Mouse (Mus musculus) stomach, embryonic 15.5 days (tissue): ENCODE data around the gene Nkx2-5. TPM values are rescaled to one million over a fixed set of nuclear protein-coding genes. Genes with fewer than 3 reads are reported as not detected.

ENCODE experiments used
- ATAC-seq: fragments of 200-750 bp; cut with Nextera tagmentation; 2 replicates; pipeline ENCODE4 v1.8.0; 2017; ENCODE audit warnings: low read depth, moderate number of reproducible peaks, moderate TSS enrichment; ENCODE audit not compliant: insufficient read depth, low FRiP score
- H3K27ac ChIP-seq: fragments of 300-500 bp; sonication (generic); 2 replicates; pipeline ENCODE4 v1.5.1; 2015; ENCODE audit warnings: mild to moderate bottlenecking, inconsistent platforms
- H3K27me3 ChIP-seq: fragments of 300-500 bp; sonication (generic); replicated peaks from 2 replicates; pipeline ENCODE4 v1.6.1; 2015; ENCODE audit warnings: inconsistent platforms
- H3K36me3 ChIP-seq: fragments of 300-500 bp; sonication (generic); 2 replicates; pipeline ENCODE4 v1.6.1; 2015; ENCODE audit warnings: inconsistent platforms
- H3K4me1 ChIP-seq: fragments of 300-500 bp; sonication (generic); 2 replicates; pipeline ENCODE4 v1.6.1; 2015; ENCODE audit warnings: inconsistent platforms
- H3K4me2 ChIP-seq: fragments of 300-500 bp; sonication (generic); 2 replicates; pipeline ENCODE4 v1.6.1; 2015; ENCODE audit warnings: mild to moderate bottlenecking, inconsistent platforms
- H3K4me3 ChIP-seq: fragments of 300-500 bp; sonication (generic); replicated peaks from 2 replicates; pipeline ENCODE4 v1.5.1; 2015; ENCODE audit warnings: inconsistent platforms
- H3K9ac ChIP-seq: fragments of 300-500 bp; sonication (generic); 2 replicates; pipeline ENCODE4 v1.6.1; 2015; ENCODE audit warnings: inconsistent platforms
- H3K9me3 ChIP-seq: fragments of 300-500 bp; sonication (generic); 2 replicates; pipeline ENCODE4 v1.6.1; 2016; ENCODE audit warnings: inconsistent platforms
- WGBS: fragments of 180-500 bp; shearing (Covaris S2); methylation state at CpG from one replicate; pipeline ENCODE4 v1.1.7; 2015; 5-methylcytosine and 5-hydroxymethylcytosine counted together
- polyA plus RNA-seq: library from polyadenylated mRNA; unstranded; fragments of >200 nt; fragmentation: Nextera tagmentation; extraction: Ambion mirVana; gene quantifications from 2 replicates; pipeline ENCODE4 v1.2.1, GENCODE M21; 2015

The Nkx2-5 gene
- polyA plus RNA-seq, 1 experiment from 2014 or later, result 9.2 TPM

- no peak overlapping the region for H3K9ac ChIP-seq
- H3K27me3 ChIP-seq, result no peaks in the 10 kb centered on the region
- peaks cover 31% of the 10 kb centered on the region for H3K36me3 ChIP-seq
- no peak overlapping the region for H3K4me3 ChIP-seq
- no peak for ATAC-seq
- H3K9me3 ChIP-seq, result no peaks in the 10 kb centered on the region
- H3K4me2 ChIP-seq, result no peak overlapping the region
- no peak overlapping the region for H3K27ac ChIP-seq
- WGBS, result 89% methylated on average over 15 of the region's 15 CpGs
- H3K4me1 ChIP-seq, result 0 out of 2 replicates have a peak, but pooled peaks cover 3% of the 10 kb centered on the region
These were observed 52.7 kb downstream of the Nkx2-5 start for GRCm38 (mm10) chr17:26792096-26792495.

- WGBS, result 78% methylated on average over 7 of the region's 7 CpGs
- no peaks in the 10 kb centered on the region for H3K9me3 ChIP-seq
- no peak overlapping the region for H3K9ac ChIP-seq
- H3K4me3 ChIP-seq, result no peak overlapping the region
- no peak for ATAC-seq
- peaks cover 34% of the 10 kb centered on the region for H3K36me3 ChIP-seq
- H3K4me1 ChIP-seq, result 0 out of 2 replicates have a peak, but pooled peaks cover 3% of the 10 kb centered on the region
- H3K27me3 ChIP-seq, result no peaks in the 10 kb centered on the region
- H3K4me2 ChIP-seq, result no peak overlapping the region
- H3K27ac ChIP-seq, result no peak overlapping the region
These were observed 53.2 kb downstream of the Nkx2-5 start for GRCm38 (mm10) chr17:26791580-26791979.

GRCm38 (mm10) chr17:26790269-26791214, 54.3 kb downstream of the Nkx2-5 start:
- Histone ChIP-seq H3K9ac (no peak overlapping the region), H3K27ac (no peak overlapping the region), H3K4me3 (no peak overlapping the region), H3K4me1 (0 out of 2 replicates have a peak, but pooled peaks cover 3% of the 10 kb centered on the region), H3K27me3 (no peaks in the 10 kb centered on the region), H3K4me2 (no peak overlapping the region), H3K9me3 (no peaks in the 10 kb centered on the region), H3K36me3 (peaks cover 35% of the 10 kb centered on the region)
- 88% methylated on average over 11 of the region's 11 CpGs for WGBS
- ATAC-seq, result no peak

DNA sequence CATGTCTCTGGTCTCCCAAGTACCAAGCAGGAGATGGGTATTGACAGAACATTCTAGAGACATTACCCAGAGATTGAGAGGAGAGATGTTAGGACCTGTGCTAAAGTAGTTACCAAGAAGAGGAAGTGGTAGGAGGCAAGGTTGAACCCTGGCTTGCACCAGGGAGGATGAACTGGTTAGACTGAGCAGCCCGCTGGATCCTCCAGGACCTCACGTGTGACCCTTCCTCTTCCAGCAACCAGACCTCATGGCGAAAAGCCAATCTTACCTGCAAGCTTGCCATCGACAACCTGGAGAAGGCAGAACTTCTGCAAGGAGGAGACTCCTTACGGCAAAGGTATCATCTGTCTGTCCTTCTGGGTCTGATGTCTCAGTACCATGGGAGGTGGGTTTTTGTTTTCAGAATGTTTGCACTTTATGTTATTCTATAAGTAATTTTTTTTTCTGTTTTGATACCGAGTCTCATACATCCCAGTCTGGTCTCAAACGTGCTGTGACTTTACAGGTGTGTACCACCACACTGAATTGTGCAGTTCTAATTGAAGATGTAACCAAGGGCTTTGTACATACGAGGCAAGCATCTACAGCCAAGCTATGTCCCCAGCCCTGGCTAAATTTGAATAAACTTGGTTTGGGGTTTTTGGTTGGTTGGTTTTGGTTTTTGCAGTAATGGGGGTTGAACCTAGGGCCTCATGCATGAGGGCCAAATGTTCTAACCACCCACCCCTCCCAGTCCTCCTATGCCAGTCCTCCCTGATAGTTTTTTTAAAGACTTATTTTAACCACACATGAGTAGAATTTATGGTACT, 55.1 kb downstream of the Nkx2-5 start:
- H3K27ac ChIP-seq, result no peak overlapping the region
- WGBS, result 90% methylated on average over 8 of the region's 8 CpGs
- H3K9me3 ChIP-seq, result no peaks in the 10 kb centered on the region

GRCm38 (mm10) chr17:26788986-26789385, 55.8 kb downstream of the Nkx2-5 start:
- Histone ChIP-seq H3K27me3 (no peaks in the 10 kb centered on the region), H3K4me1 (no peaks in the 10 kb centered on the region), H3K9ac (no peak overlapping the region), H3K36me3 (peaks cover 41% of the 10 kb centered on the region), H3K27ac (no peak overlapping the region), H3K9me3 (no peaks in the 10 kb centered on the region), H3K4me2 (no peak overlapping the region), H3K4me3 (no peak overlapping the region)
- WGBS, result 91% methylated on average over 8 of the region's 8 CpGs
- ATAC-seq, result no peak

More for the DNA sequence above, 55.1 kb downstream of the Nkx2-5 start:
- H3K4me3 ChIP-seq, result no peak overlapping the region
- H3K4me1 ChIP-seq, result 0 out of 2 replicates have a peak, but pooled peaks cover 2% of the 10 kb centered on the region
- H3K27me3 ChIP-seq, result no peaks in the 10 kb centered on the region
- no peak overlapping the region for H3K9ac ChIP-seq
- peaks cover 39% of the 10 kb centered on the region for H3K36me3 ChIP-seq
- ATAC-seq, result no peak
- H3K4me2 ChIP-seq, result no peak overlapping the region

Other genes with a start within 250 kb of the Nkx2-5 start
- 231 and 255 TPM in 2 replicates for gene Atp6v0e, start 181.8 kb downstream of the Nkx2-5 start, polyA plus RNA-seq
- gene Crebrf, start 129.4 kb downstream of the Nkx2-5 start, polyA plus RNA-seq, result 8.1 and 10.1 TPM in 2 replicates
- gene Bnip1, start 63.9 kb downstream of the Nkx2-5 start, polyA plus RNA-seq, result 42.9 and 45.5 TPM in 2 replicates
- gene Kifc5b, start 72.1 kb upstream of the Nkx2-5 start, polyA plus RNA-seq, result 6.1 and 7.6 TPM in 2 replicates
- gene Phf1, start 88.0 kb upstream of the Nkx2-5 start, polyA plus RNA-seq, result 8.5 and 8.7 TPM in 2 replicates
- gene Cuta, start 94.6 kb upstream of the Nkx2-5 start, polyA plus RNA-seq, result 179 and 191 TPM in 2 replicates
- 2.0 and 2.2 TPM in 2 replicates for gene Syngap1, start 96.2 kb upstream of the Nkx2-5 start, polyA plus RNA-seq
- gene Zbtb9, start 128.2 kb upstream of the Nkx2-5 start, polyA plus RNA-seq, result 13.3 and 14.9 TPM in 2 replicates
- gene Bak1, start 184.0 kb upstream of the Nkx2-5 start, polyA plus RNA-seq, result 4.6 and 5.7 TPM in 2 replicates
- gene Itpr3, start 212.3 kb upstream of the Nkx2-5 start, polyA plus RNA-seq, result 10.8 and 12.3 TPM in 2 replicates